Mouse (Mus musculus): Measurements from ENCODE around the gene Ugt1a6b. TPM values are rescaled to one million over a fixed set of nuclear protein-coding genes. Genes with fewer than 3 reads are reported as not detected.
"Not testable (repeated sequence)": the region's sequence is repeated elsewhere in the genome, so short reads cannot be mapped to it uniquely, and the experiment has no call there.

Ugt1a6b gene
- polyA plus RNA-seq, 1 experiment from 2014 or later: not detected

- H3K4me3 ChIP-seq; H3K27me3 ChIP-seq; H3K9me3 ChIP-seq (replicated peaks); H3K27ac ChIP-seq; H3K4me2 ChIP-seq; H3K9ac ChIP-seq; H3K36me3 ChIP-seq; H3K4me1 ChIP-seq (replicated peaks); ATAC-seq (replicated peaks; ENCODE audit: insufficient number of reproducible peaks, insufficient read depth, low FRiP score, low read depth): not testable (repeated sequence)
- WGBS: 53% methylated on average over 2 of the region's 2 CpGs
Measured at GRCm38 (mm10) chr1:88145278-88145677, 42.2 kb downstream of the Ugt1a6b start.

GRCm38 (mm10) chr1:88150133-88150532 is 47.1 kb downstream of the Ugt1a6b start:
- not testable (repeated sequence) for H3K4me1 ChIP-seq (replicated peaks); H3K4me3 ChIP-seq; H3K27ac ChIP-seq; ATAC-seq (replicated peaks; ENCODE audit: insufficient number of reproducible peaks, insufficient read depth, low FRiP score, low read depth); H3K9me3 ChIP-seq (replicated peaks); H3K9ac ChIP-seq; H3K4me2 ChIP-seq; H3K36me3 ChIP-seq; H3K27me3 ChIP-seq
- WGBS: 56% methylated on average over 2 of the region's 2 CpGs

- Histone ChIP-seq H3K27me3 (no peaks in the 10 kb centered on the region), H3K9ac (no peak overlapping the region), H3K4me3 (no peak overlapping the region), H3K36me3 (no peaks in the 10 kb centered on the region), H3K4me2 (no peak overlapping the region), H3K9me3 (replicated peaks) (no peaks in the 10 kb centered on the region), H3K27ac (no peak overlapping the region), H3K4me1 (replicated peaks) (no peaks in the 10 kb centered on the region)
- WGBS: 64% methylated on average over 2 of the region's 2 CpGs
- ATAC-seq (replicated peaks; ENCODE audit: insufficient number of reproducible peaks, insufficient read depth, low FRiP score, low read depth): no peak
Measured at GRCm38 (mm10) chr1:88158430-88158829, 55.4 kb downstream of the Ugt1a6b start.

- Histone ChIP-seq H3K4me1 (replicated peaks) (no peaks in the 10 kb centered on the region), H3K27me3 (no peaks in the 10 kb centered on the region), H3K9me3 (replicated peaks) (no peaks in the 10 kb centered on the region), H3K4me2 (no peak within 1 kb of the TSS), H3K4me3 (no peak within 1 kb of the TSS), H3K9ac (no peak within 1 kb of the TSS), H3K36me3 (no peaks in the 10 kb centered on the region), H3K27ac (no peak within 1 kb of the TSS)
- 76% methylated on average over 5 of the region's 5 CpGs for WGBS
- no peak for ATAC-seq (replicated peaks; ENCODE audit: insufficient number of reproducible peaks, insufficient read depth, low FRiP score, low read depth)
Measured at GRCm38 (mm10) chr1:88165711-88166110, 62.7 kb downstream of the Ugt1a6b start, which contains the start of gene Ugt1a5. Ugt1a5 (plus strand) TSS chr1:88166012.

- not testable (repeated sequence) for H3K9ac ChIP-seq; H3K27me3 ChIP-seq; H3K9me3 ChIP-seq (replicated peaks); H3K36me3 ChIP-seq; H3K4me1 ChIP-seq (replicated peaks); H3K4me3 ChIP-seq; H3K27ac ChIP-seq; H3K4me2 ChIP-seq; ATAC-seq (replicated peaks; ENCODE audit: insufficient number of reproducible peaks, insufficient read depth, low FRiP score, low read depth)
- 78% methylated on average over 7 of the region's 7 CpGs for WGBS
Measured at GRCm38 (mm10) chr1:88172190-88172589, 69.1 kb downstream of the Ugt1a6b start.

GRCm38 (mm10) chr1:88179657-88180056 is 76.6 kb downstream of the Ugt1a6b start:
- H3K27ac ChIP-seq: no peak overlapping the region
- ATAC-seq (replicated peaks; ENCODE audit: insufficient number of reproducible peaks, insufficient read depth, low FRiP score, low read depth): no peak
- H3K4me2 ChIP-seq: no peak overlapping the region
- no peaks in the 10 kb centered on the region for H3K4me1 ChIP-seq (replicated peaks)
- H3K9ac ChIP-seq: no peak overlapping the region
- H3K4me3 ChIP-seq: no peak overlapping the region
- H3K9me3 ChIP-seq (replicated peaks): peaks cover 5% of the 10 kb centered on the region; the same call in 1 of the 2 replicates
- 77% methylated on average over 1 of the region's 1 CpGs for WGBS
- no peaks in the 10 kb centered on the region for H3K27me3 ChIP-seq
- H3K36me3 ChIP-seq: no peaks in the 10 kb centered on the region

GRCm38 (mm10) chr1:88186325-88186935 is 83.4 kb downstream of the Ugt1a6b start:
- 75% methylated on average over 5 of the region's 5 CpGs for WGBS

GRCm38 (mm10) chr1:88192136-88192535 is 89.1 kb downstream of the Ugt1a6b start:
- Histone ChIP-seq H3K36me3 (no peaks in the 10 kb centered on the region), H3K9ac (no peak overlapping the region), H3K4me1 (replicated peaks) (no peaks in the 10 kb centered on the region), H3K4me2 (no peak overlapping the region), H3K27ac (no peak overlapping the region), H3K27me3 (no peaks in the 10 kb centered on the region), H3K4me3 (no peak overlapping the region), H3K9me3 (replicated peaks) (no peaks in the 10 kb centered on the region)
- 66% methylated on average over 3 of the region's 3 CpGs for WGBS
- ATAC-seq (replicated peaks; ENCODE audit: insufficient number of reproducible peaks, insufficient read depth, low FRiP score, low read depth): no peak

More at GRCm38 (mm10) chr1:88186325-88186935, 83.4 kb downstream of the Ugt1a6b start:
- no peaks in the 10 kb centered on the region for H3K36me3 ChIP-seq
- no peak overlapping the region for H3K9ac ChIP-seq
- H3K27me3 ChIP-seq: no peaks in the 10 kb centered on the region
- H3K4me2 ChIP-seq: no peak overlapping the region
- H3K4me1 ChIP-seq (replicated peaks): no peaks in the 10 kb centered on the region
- no peak overlapping the region for H3K4me3 ChIP-seq
- no peak for ATAC-seq (replicated peaks; ENCODE audit: insufficient number of reproducible peaks, insufficient read depth, low FRiP score, low read depth)
- no peaks in the 10 kb centered on the region for H3K9me3 ChIP-seq (replicated peaks)
- no peak overlapping the region for H3K27ac ChIP-seq

GRCm38 (mm10) chr1:88195687-88196086 is 92.6 kb downstream of the Ugt1a6b start:
- Histone ChIP-seq H3K9me3 (replicated peaks) (no peaks in the 10 kb centered on the region), H3K4me2 (no peak overlapping the region), H3K27me3 (no peaks in the 10 kb centered on the region), H3K4me1 (replicated peaks) (no peaks in the 10 kb centered on the region), H3K9ac (no peak overlapping the region), H3K36me3 (no peaks in the 10 kb centered on the region), H3K27ac (no peak overlapping the region), H3K4me3 (no peak overlapping the region)
- WGBS: 90% methylated on average over 1 of the region's 1 CpGs
- no peak for ATAC-seq (replicated peaks; ENCODE audit: insufficient number of reproducible peaks, insufficient read depth, low FRiP score, low read depth)

- 69% methylated on average over 3 of the region's 3 CpGs for WGBS
- H3K9me3 ChIP-seq (replicated peaks): no peaks in the 10 kb centered on the region
- H3K4me1 ChIP-seq (replicated peaks): no peaks in the 10 kb centered on the region
- H3K9ac ChIP-seq: no peak overlapping the region
- ATAC-seq (replicated peaks; ENCODE audit: insufficient number of reproducible peaks, insufficient read depth, low FRiP score, low read depth): no peak
- H3K27me3 ChIP-seq: no peaks in the 10 kb centered on the region
- no peak overlapping the region for H3K4me2 ChIP-seq
- H3K4me3 ChIP-seq: no peak overlapping the region
- no peaks in the 10 kb centered on the region for H3K36me3 ChIP-seq
- no peak overlapping the region for H3K27ac ChIP-seq
Measured at GRCm38 (mm10) chr1:88197443-88197842, 94.4 kb downstream of the Ugt1a6b start.

- ATAC-seq (replicated peaks; ENCODE audit: insufficient number of reproducible peaks, insufficient read depth, low FRiP score, low read depth): no peak
Measured at GRCm38 (mm10) chr1:88199996-88200395, 96.9 kb downstream of the Ugt1a6b start.

GRCm38 (mm10) chr1:88200456-88200855 is 97.4 kb downstream of the Ugt1a6b start, which contains the start of gene Ugt1a2:
Ugt1a2 (plus strand) TSS chr1:88200601.
- no peak within 1 kb of the TSS for H3K4me2 ChIP-seq
- WGBS: 74% methylated on average over 7 of the region's 7 CpGs
- H3K9me3 ChIP-seq (replicated peaks): no peaks in the 10 kb centered on the region
- no peak within 1 kb of the TSS for H3K9ac ChIP-seq
- H3K27ac ChIP-seq: no peak within 1 kb of the TSS
- ATAC-seq (replicated peaks; ENCODE audit: insufficient number of reproducible peaks, insufficient read depth, low FRiP score, low read depth): no peak
- no peaks in the 10 kb centered on the region for H3K27me3 ChIP-seq
- H3K36me3 ChIP-seq: no peaks in the 10 kb centered on the region
- H3K4me1 ChIP-seq (replicated peaks): peaks cover 5% of the 10 kb centered on the region; the same call in 1 of the 2 replicates
- no peak within 1 kb of the TSS for H3K4me3 ChIP-seq

More at GRCm38 (mm10) chr1:88199996-88200395, 96.9 kb downstream of the Ugt1a6b start:
- H3K9ac ChIP-seq: no peak overlapping the region
- WGBS: 62% methylated on average over 2 of the region's 2 CpGs
- no peak overlapping the region for H3K4me3 ChIP-seq
- H3K4me1 ChIP-seq (replicated peaks): peaks cover under 1% of the 10 kb centered on the region; the same call in 1 of the 2 replicates
- no peak overlapping the region for H3K27ac ChIP-seq
- no peaks in the 10 kb centered on the region for H3K36me3 ChIP-seq
- no peak overlapping the region for H3K4me2 ChIP-seq
- H3K27me3 ChIP-seq: no peaks in the 10 kb centered on the region
- no peaks in the 10 kb centered on the region for H3K9me3 ChIP-seq (replicated peaks)
